Mouse (Mus musculus) myocyte (in vitro differentiated cells): ENCODE measurements around the gene Chmp4b.

Experiments
- CEBPB ChIP-seq: IDR thresholded peaks from 2 replicates; pipeline ENCODE4 v1.6.1; 2011; ENCODE audit warnings: mild to moderate bottlenecking, moderate library complexity; ENCODE audit not compliant: poor library complexity, insufficient read depth, severe bottlenecking
- E2F4 ChIP-seq: IDR thresholded peaks from one replicate; pipeline ENCODE4 v1.6.1; 2011; ENCODE audit warnings: mild to moderate bottlenecking, control low read depth, moderate library complexity; ENCODE audit not compliant: insufficient read depth
- MAX ChIP-seq: IDR thresholded peaks from one replicate; pipeline ENCODE4 v1.6.1; 2011; ENCODE audit warnings: low read depth, mild to moderate bottlenecking, control low read depth
- MYOD1 ChIP-seq, 3 experiments: IDR thresholded peaks; one replicate each; pipeline ENCODE4 v1.6.1; 2011; ENCODE audit warnings: control low read depth in 2 of 3, low read depth in 2 of 3, mild to moderate bottlenecking in 2 of 3, moderate library complexity in 1 of 3; ENCODE audit not compliant: insufficient read length in 2 of 3, control insufficient read depth in 1 of 3
- MYOG ChIP-seq, 3 experiments: IDR thresholded peaks; one replicate each; pipeline ENCODE4 v1.6.1; 2011; ENCODE audit warnings: control low read depth in 2 of 3, low read depth in 2 of 3, mild to moderate bottlenecking in 2 of 3; ENCODE audit not compliant: insufficient read length in 2 of 3, control insufficient read depth in 1 of 3, insufficient read depth in 1 of 3
- POLR2A ChIP-seq: IDR thresholded peaks from one replicate; pipeline ENCODE4 v1.6.1; 2011; ENCODE audit warnings: low read depth, mild to moderate bottlenecking, control low read depth, moderate library complexity; ENCODE audit not compliant: insufficient read length
- POLR2AphosphoS2 ChIP-seq: IDR thresholded peaks from one replicate; pipeline ENCODE4 v1.6.1; 2011; ENCODE audit warnings: low read depth, control low read depth; ENCODE audit not compliant: insufficient read length
- TCF12 ChIP-seq: IDR thresholded peaks from one replicate; pipeline ENCODE4 v1.6.1; 2011; ENCODE audit warnings: mild to moderate bottlenecking, control low read depth; ENCODE audit not compliant: poor library complexity, insufficient read depth, severe bottlenecking
- USF1 ChIP-seq: IDR thresholded peaks from one replicate; pipeline ENCODE4 v1.6.1; 2011; ENCODE audit warnings: low read depth, mild to moderate bottlenecking, control low read depth, moderate library complexity

GRCm38 (mm10) chr2:154738621-154739020, 87.1 kb downstream of the Chmp4b start:
- TF ChIP-seq POLR2A (no peak), USF1 (no peak), CEBPB (no peak), E2F4 (no peak), TCF12 (no peak), POLR2AphosphoS2 (no peak), MYOD1 (IDR thresholded peaks at IDR 0.05; ENCODE audit: control insufficient read depth in 1 of 3, insufficient read length in 2 of 3, low read depth in 2 of 3) (peak in 1 of 3 experiments; percentile 31), MAX (no peak), MYOG (IDR thresholded peaks at IDR 0.05; ENCODE audit: control insufficient read depth in 1 of 3, insufficient read depth in 1 of 3, insufficient read length in 2 of 3, low read depth in 2 of 3) (peak in 2 of 3 experiments; percentile 38 to 52)
